Mouse (Mus musculus) T-cell, adult 66 days (primary cell): ENCODE results near the gene Sapcd1. TPM values are rescaled to one million over a fixed set of nuclear protein-coding genes. Genes with fewer than 3 reads are reported as not detected.

Experiments
- total RNA-seq, 2 experiments: library from RNA; stranded (reverse); gene quantifications; 3 replicates in 1 of 2; 4 replicates in 1 of 2; pipeline ENCODE4 v1.2.4; 2023

Gene Sapcd1
- total RNA-seq: 1 to 10 TPM in 1 of 2 experiments, not detected in 1; 2.3 TPM

DNA sequence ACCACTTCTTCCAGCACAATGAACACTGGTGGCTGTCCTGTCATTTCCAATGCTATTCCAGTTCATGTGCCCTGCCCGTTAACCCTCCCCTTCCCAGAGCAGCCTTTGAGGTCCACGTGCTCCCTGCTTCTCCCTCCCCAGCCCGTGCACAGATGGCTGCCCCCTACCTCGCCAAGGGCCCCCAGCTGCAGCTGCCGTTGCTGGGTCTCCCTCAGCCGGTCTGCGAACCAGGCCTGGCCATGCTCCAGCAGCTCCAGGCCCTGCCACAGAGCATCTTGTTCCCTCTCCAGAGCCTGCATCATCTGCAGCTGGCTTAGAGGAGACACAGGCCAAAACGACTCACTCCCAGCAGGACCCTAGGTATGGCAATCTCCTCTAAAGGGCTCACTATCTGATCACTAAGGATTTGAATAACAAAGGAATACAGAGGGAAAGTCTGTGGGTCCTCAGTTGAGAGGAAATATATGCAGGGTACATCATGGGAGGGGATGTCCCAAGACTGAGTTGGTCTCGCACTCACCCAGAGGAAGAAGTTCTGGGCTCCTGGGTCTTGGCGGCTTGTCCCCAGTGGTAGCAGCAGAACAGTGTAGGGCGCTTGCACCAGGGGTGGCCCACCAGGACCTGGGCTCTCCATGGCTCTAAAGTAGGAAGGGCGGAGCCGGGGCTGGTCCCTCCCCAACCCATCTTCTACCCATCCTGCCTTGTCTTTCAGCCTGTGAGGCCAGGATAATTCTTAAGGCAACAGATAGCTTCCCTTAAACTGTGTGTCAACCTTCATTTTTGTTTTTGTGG is at the start of gene Sapcd1:
Gene Sapcd1, minus strand, starts transcription at position 740 of the 792 bp plus-strand sequence.

GRCm38 (mm10) chr17:35076507-35077176 is 48.8 kb upstream of the Sapcd1 start, which contains the start of gene Ly6g6e:
Gene Ly6g6e (plus strand): TSS chr17:35076902.

GRCm38 (mm10) chr17:35066084-35066483 is 38.3 kb upstream of the Sapcd1 start, which contains the start of gene Mpig6b:
Gene Mpig6b (minus strand): TSS chr17:35066184.

GRCm38 (mm10) chr17:35064951-35065947 is 37.4 kb upstream of the Sapcd1 start, which contains the start of gene Ly6g6c:
Gene Ly6g6c (plus strand): TSS chr17:35065388.

DNA sequence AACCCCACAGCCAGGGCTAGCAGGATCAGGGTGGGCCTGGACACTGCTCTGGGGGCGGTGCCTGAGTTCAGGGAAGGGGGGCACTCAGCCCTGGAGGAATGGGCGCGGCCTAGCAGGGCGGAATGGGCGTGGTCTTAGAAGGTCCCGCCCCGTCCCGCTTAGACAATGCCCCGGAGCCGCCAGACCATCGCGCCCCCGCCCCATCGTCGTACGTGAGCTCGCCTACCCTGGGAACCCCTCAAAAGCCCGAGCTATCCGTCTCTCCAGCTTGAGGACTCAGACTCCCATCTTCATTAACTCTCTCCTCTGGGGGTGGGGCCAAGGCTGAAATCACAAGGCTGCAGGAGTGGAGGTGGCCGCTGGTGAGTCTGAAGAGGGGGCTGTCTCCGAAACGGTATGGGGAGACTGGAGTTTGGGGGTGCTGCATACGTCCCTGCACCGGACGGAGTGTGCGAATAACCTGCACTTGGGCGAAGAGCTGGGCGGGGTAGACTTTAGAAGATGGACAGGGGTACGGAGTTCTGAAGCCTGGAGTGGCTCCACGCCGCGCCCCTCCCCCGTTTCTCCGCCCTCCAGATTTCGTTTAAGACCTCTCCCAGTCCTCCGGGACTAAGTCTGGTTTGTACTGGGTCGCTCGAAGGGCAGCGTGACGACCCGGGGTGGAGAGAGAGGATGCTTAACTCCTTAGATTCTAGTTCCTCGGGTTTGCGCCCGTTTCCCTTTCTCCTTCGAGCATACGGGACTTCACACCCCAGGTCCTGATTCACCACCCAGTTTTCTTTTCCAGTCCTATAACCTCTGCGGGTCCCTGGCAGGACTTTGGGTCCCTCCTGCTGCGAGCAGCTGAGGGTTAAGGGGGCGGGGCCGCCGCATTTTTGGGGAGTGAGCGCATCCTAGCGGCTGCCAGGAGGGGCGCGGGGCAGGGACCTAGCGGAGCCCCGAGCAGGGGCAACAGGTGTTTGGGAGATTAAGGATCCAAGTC is 31.4 kb upstream of the Sapcd1 start, which contains the start of gene Ddah2:
Gene Ddah2, plus strand, starts transcription at position 125 of the 982 bp plus-strand sequence.

DNA sequence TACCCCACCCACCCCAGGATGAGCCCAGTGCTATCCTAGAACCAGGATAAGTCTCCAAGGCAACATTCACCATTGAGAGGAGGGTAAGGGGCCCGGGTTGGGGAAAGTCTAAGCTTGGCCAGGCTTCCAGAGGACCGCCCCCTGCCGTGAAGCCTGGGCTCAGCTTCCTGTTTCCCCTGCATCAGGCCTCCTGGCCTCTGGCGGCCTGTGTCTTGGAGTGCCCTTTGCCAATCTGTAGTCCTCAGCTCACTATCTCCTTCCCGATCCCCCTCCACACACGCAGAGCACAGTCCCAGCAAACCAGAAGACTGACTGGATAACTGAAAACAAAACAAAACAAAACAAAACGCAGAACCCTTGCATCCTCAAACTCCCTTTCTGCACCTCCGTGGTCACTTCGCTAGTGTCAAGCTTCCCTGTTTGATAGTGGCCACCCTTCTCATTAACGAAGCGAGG is 21.8 kb upstream of the Sapcd1 start, which contains the start of gene Clic1:
Gene Clic1, plus strand, starts transcription at position 406 of the 456 bp plus-strand sequence.

DNA sequence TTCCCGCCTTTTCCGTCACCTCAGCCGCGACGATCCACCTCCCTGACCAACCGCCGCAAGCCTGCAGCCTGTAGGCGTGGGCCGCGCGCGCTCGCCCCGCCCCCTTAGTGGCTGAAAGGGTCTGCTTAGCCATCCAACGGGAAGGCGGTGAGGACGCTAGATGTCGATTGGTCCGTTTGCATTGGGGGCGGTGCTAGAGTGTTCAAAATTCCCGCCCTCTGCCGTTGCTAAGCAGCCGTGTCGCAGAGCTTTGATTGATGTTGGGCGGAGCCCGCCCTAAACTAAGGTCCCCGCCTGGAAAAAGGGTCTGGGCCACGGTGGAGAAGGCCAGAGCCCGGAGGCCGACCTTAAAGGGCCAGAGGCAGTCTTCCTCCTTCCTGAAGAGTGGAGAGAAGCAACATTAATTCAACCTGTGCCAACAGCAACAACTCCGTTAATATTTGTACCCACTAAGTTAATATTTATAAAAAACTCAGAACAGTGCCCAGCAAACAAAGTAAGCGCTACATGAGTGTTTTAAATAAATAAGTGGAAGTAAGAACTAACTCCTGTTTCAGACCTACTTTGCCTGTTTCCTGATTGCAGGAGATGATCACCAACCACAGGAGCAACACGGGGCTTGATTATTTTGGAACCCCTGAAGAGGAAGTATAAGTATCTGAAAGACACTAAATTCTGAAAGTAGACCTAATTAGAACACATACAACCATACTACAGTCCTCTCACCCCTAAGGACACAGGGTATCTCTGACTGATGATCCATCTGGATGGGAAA is 19.1 kb upstream of the Sapcd1 start, which contains the start of gene Msh5:
Gene Msh5, minus strand, starts transcription at position 65 of the 775 bp plus-strand sequence.

DNA sequence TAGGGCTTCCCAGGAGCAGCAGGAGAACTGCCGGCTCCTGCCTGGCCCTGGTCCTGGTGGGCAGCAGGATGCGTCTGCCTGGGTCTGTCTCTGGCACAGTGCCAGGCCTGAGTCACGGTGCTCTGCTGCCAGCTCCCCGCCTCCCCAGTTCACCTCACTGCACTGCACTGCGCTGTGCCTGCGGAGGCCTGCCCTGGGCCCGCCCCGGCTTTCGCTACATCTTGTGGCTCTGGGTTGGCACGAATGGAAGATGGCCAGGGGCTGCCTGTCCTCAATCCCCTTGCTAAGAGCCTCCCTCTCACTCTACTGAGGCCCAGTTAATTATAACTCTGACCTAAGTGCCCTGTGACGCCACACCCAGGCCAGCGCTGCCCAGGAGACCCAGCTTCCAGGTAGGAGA is 11.4 kb downstream of the Sapcd1 start, which contains the start of gene Vwa7:
Gene Vwa7, plus strand, starts transcription at position 204 of the 400 bp plus-strand sequence.

DNA sequence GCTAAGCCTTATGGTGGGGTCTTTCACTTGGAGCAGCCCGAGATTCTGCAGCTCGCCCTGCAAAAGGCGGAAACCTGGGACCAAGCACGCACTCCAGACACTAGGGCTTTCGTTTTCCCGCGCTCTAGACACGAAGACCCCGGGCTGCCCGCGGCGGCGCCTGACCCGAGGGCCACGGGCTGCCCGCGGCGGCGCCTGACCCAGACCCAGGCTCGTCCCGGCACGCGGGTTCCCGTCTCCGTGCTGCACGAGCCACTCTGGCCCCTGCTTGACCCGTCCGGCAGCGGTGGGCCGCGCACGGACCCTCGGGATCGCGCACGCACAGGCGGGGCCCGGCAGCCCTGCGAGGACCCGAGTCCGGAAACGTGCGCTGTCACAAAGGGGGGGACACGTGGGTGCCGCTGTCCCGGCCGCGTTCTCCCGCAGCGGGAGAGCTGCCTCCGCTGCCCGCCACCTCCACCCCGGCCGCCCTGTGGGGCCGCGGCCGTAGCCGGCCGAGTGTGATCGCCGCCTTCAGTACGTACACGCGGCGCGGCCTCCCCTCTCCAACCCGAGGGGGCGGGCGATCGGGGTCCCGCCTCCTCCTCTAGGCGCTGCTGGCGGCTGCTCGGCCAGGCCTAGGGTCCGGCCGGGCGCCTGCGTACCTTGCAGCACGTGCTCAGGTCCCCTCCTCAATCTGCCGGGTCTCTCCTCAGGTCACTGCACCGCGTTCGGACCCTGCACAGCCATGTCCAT is 26.9 kb downstream of the Sapcd1 start, which contains the start of gene Vars:
Gene Vars, plus strand, starts transcription at position 271 of the 735 bp plus-strand sequence.

DNA sequence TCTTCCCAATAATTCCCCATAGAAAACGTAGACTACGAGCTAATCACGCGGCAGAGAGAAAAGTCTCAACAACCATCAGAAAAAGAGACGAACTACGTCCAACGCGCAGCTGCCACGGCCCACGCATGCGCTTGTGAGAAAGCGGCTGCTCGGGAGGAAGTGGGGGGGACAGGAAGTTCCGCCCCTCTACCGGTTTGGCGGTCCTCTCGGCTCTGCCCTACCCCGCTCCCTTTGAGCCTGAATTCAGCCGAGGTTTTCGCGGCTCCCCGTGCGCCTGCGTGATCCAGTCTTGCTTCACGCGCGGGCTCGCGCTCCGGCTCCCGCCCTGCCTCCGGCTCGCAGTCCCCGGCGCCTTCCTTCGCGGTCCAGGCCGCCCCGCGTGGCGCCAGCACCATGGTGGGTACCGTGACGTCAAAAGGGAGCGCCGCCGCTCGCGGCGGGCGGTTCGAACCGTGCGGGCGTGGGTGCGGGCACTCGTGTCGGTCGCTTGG is 46.1 kb downstream of the Sapcd1 start, which contains the start of gene Lsm2:
Gene Lsm2, plus strand, starts transcription at position 173 of the 491 bp plus-strand sequence.

Other genes starting within 250 kb of the Sapcd1 start
- gene Cyp21a1, start 223.5 kb downstream of the Sapcd1 start, total RNA-seq: not detected
- gene Stk19, start 191.1 kb downstream of the Sapcd1 start, total RNA-seq: 10 to 100 TPM; 57.0 to 64.6 TPM
- gene Dxo, start 191.0 kb downstream of the Sapcd1 start, total RNA-seq: 10 to 100 TPM; 74.3 to 76.9 TPM
- gene Skiv2l, start 177.8 kb downstream of the Sapcd1 start, total RNA-seq: 100 to 1,000 TPM; 102 to 116 TPM
- gene Nelfe, start 177.6 kb downstream of the Sapcd1 start, total RNA-seq: 10 to 100 TPM; 29.5 to 31.1 TPM
- gene Cfb, start 165.5 kb downstream of the Sapcd1 start, total RNA-seq: under 1 TPM in 1 of 2 experiments, not detected in 1; 0.38 TPM
- 1 to 10 TPM; 4.7 to 5.7 TPM for gene Zbtb12, start 148.5 kb downstream of the Sapcd1 start, total RNA-seq
- not detected for gene Gm20547, start 146.0 kb downstream of the Sapcd1 start, total RNA-seq
- gene C2, start 129.8 kb downstream of the Sapcd1 start, total RNA-seq: 1 to 10 TPM in 1 of 2 experiments, under 1 TPM in 1; 0.35 to 2.6 TPM
- gene Ehmt2, start 129.5 kb downstream of the Sapcd1 start, total RNA-seq: 100 to 1,000 TPM; 127 to 138 TPM
- gene Slc44a4, start 113.5 kb downstream of the Sapcd1 start, total RNA-seq: not detected
- 10 to 100 TPM; 43.5 to 54.2 TPM for gene Neu1, start 96.8 kb downstream of the Sapcd1 start, total RNA-seq
- gene Hspa1b, start 68.8 kb downstream of the Sapcd1 start, total RNA-seq: 10 to 100 TPM; 10.4 to 11.9 TPM
- not detected for gene Gm20481, start 58.1 kb downstream of the Sapcd1 start, total RNA-seq
- gene Hspa1a, start 55.9 kb downstream of the Sapcd1 start, total RNA-seq: 1 to 10 TPM; 3.2 to 3.6 TPM
- not detected for gene Hspa1l, start 55.3 kb downstream of the Sapcd1 start, total RNA-seq
- 10 to 100 TPM; 31.7 to 37.8 TPM for gene Lsm2, start 46.2 kb downstream of the Sapcd1 start, total RNA-seq
- gene Vars, start 27.0 kb downstream of the Sapcd1 start, total RNA-seq: 100 to 1,000 TPM; 113 to 115 TPM
- gene Vwa7, start 11.4 kb downstream of the Sapcd1 start, total RNA-seq: under 1 TPM; 0.47 to 0.52 TPM
- 1 to 10 TPM; 2.0 to 3.3 TPM for gene Msh5, start 18.7 kb upstream of the Sapcd1 start, total RNA-seq
- gene Clic1, start 21.9 kb upstream of the Sapcd1 start, total RNA-seq: 100 to 1,000 TPM; 161 to 180 TPM
- 1 to 10 TPM in 1 of 2 experiments, under 1 TPM in 1; 0.86 to 4.1 TPM for gene Ddah2, start 31.0 kb upstream of the Sapcd1 start, total RNA-seq
- gene Ly6g6c, start 37.4 kb upstream of the Sapcd1 start, total RNA-seq: not detected
- not detected for gene Mpig6b, start 38.2 kb upstream of the Sapcd1 start, total RNA-seq
- not detected for gene Ly6g6e, start 48.9 kb upstream of the Sapcd1 start, total RNA-seq
- not detected for gene Ly6g6d, start 50.0 kb upstream of the Sapcd1 start, total RNA-seq
- not detected for gene Ly6g6f, start 57.6 kb upstream of the Sapcd1 start, total RNA-seq
- 10 to 100 TPM; 73.4 to 81.3 TPM for gene Abhd16a, start 61.2 kb upstream of the Sapcd1 start, total RNA-seq
- not detected for gene Ly6g5c, start 80.3 kb upstream of the Sapcd1 start, total RNA-seq
- gene Ly6g5b, start 87.4 kb upstream of the Sapcd1 start, total RNA-seq: 1 to 10 TPM; 2.7 to 5.4 TPM
- 10 to 100 TPM; 33.5 to 34.9 TPM for gene Gpank1, start 93.4 kb upstream of the Sapcd1 start, total RNA-seq
- 100 to 1,000 TPM; 152 to 162 TPM for gene Csnk2b, start 94.0 kb upstream of the Sapcd1 start, total RNA-seq
- 10 to 100 TPM; 26.0 to 26.8 TPM for gene D17H6S53E, start 98.4 kb upstream of the Sapcd1 start, total RNA-seq
- 1 to 10 TPM in 1 of 2 experiments, under 1 TPM in 1; 0.55 to 1.7 TPM for gene Apom, start 104.0 kb upstream of the Sapcd1 start, total RNA-seq
- gene Bag6, start 107.2 kb upstream of the Sapcd1 start, total RNA-seq: 100 to 1,000 TPM; 403 to 408 TPM
- gene Prrc2a, start 136.9 kb upstream of the Sapcd1 start, total RNA-seq: 100 to 1,000 TPM; 299 to 313 TPM
- 1 to 10 TPM; 1.2 to 2.0 TPM for gene Aif1, start 148.1 kb upstream of the Sapcd1 start, total RNA-seq
- 1 to 10 TPM; 4.5 to 8.7 TPM for gene Lst1, start 160.4 kb upstream of the Sapcd1 start, total RNA-seq
- gene Ltb, start 166.4 kb upstream of the Sapcd1 start, total RNA-seq: 100 to 1,000 TPM; 598 to 633 TPM
- gene Tnf, start 174.0 kb upstream of the Sapcd1 start, total RNA-seq: 10 to 100 TPM; 17.7 to 18.6 TPM
- 10 to 100 TPM; 14.1 to 17.3 TPM for gene Lta, start 177.3 kb upstream of the Sapcd1 start, total RNA-seq
- not detected for gene Gm16181, start 192.8 kb upstream of the Sapcd1 start, total RNA-seq
- 1 to 10 TPM; 2.8 to 3.1 TPM for gene Atp6v1g2, start 205.6 kb upstream of the Sapcd1 start, total RNA-seq
- 10 to 100 TPM; 15.8 to 16.0 TPM for gene Nfkbil1, start 207.8 kb upstream of the Sapcd1 start, total RNA-seq
- gene Ddx39b, start 213.7 kb upstream of the Sapcd1 start, total RNA-seq: 100 to 1,000 TPM; 432 to 439 TPM
- gene H2-D1, start 234.7 kb upstream of the Sapcd1 start, total RNA-seq: 1,000 to 10,000 TPM; 2,662 to 2,726 TPM